Mouse (Mus musculus) embryonic facial prominence, embryonic 10.5 days (tissue): ENCODE measurements around the gene Pitpnm1. TPM values are rescaled to one million over a fixed set of nuclear protein-coding genes. Genes with fewer than 3 reads are reported as not detected.

Experiments
- DNase-seq: peaks from one replicate; pipeline ENCODE4 v3.0.0-alpha.2; 2017; ENCODE audit warnings: low spot score
- H3K27ac ChIP-seq: fragments of 300-500 bp; sonication (generic); replicated peaks from 2 replicates; pipeline ENCODE4 v1.5.1; 2016; ENCODE audit warnings: mild to moderate bottlenecking
- H3K27me3 ChIP-seq: fragments of 300-500 bp; sonication (generic); replicated peaks from 2 replicates; pipeline ENCODE4 v1.6.1; 2016; ENCODE audit warnings: low read depth, mild to moderate bottlenecking; ENCODE audit not compliant: poor library complexity, severe bottlenecking
- H3K36me3 ChIP-seq: fragments of 300-500 bp; sonication (generic); replicated peaks from 2 replicates; pipeline ENCODE4 v1.6.1; 2016; ENCODE audit warnings: mild to moderate bottlenecking, moderate library complexity
- H3K4me1 ChIP-seq: fragments of 300-500 bp; sonication (generic); 2 replicates; pipeline ENCODE4 v1.6.1; 2016
- H3K4me3 ChIP-seq: fragments of 300-500 bp; sonication (generic); 2 replicates; pipeline ENCODE4 v1.5.1; 2016; ENCODE audit warnings: mild to moderate bottlenecking, moderate library complexity
- H3K9me3 ChIP-seq: fragments of 300-500 bp; sonication (generic); 2 replicates; pipeline ENCODE4 v1.6.1; 2016; ENCODE audit warnings: mild to moderate bottlenecking
- WGBS: fragments of 180-500 bp; shearing (Covaris S2); methylation state at CpG from one replicate; pipeline ENCODE4 v1.1.7; 2016; 5-methylcytosine and 5-hydroxymethylcytosine counted together
- polyA plus RNA-seq: library from polyadenylated mRNA; unstranded; fragments of >200 nt; fragmentation: Nextera tagmentation; extraction: Ambion mirVana; gene quantifications from 2 replicates; pipeline ENCODE4 v1.2.1, GENCODE M21; 2016

Pitpnm1 gene
- polyA plus RNA-seq, 1 experiment from 2014 or later = 11.0 TPM

GRCm38 (mm10) chr19:4072706-4073424 is 26.9 kb upstream of the Pitpnm1 start:
- Histone ChIP-seq H3K36me3 (no peaks in the 10 kb centered on the region), H3K9me3 (no peaks in the 10 kb centered on the region), H3K4me1 (peaks cover 6% of the 10 kb centered on the region; the same call in 1 of the 2 replicates), H3K4me3 (no peak overlapping the region), H3K27me3 (no peaks in the 10 kb centered on the region), H3K27ac (no peak overlapping the region)
- 84% methylated on average over 6 of the region's 6 CpGs for WGBS
- DNase-seq = no peak

DNA sequence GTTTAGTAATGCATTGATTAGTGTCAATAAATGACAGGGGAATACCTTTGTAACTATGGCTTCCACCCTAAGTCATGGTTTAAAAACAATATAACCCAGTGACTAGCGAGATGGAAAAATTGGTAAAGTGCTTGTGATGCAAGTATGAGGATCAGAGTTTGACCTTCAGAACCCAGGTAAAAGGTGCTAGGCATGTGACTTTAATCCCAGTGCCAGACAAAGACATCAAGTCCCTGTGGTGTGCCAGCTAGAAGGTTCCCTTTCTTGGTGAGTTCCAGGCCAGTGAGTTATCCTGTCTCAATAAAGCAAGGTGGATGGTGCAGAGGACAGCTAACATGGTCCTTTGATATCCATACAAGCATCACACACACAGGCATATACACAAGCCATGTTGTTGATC is 24.3 kb upstream of the Pitpnm1 start:
- H3K4me3 ChIP-seq = no peak overlapping the region

GRCm38 (mm10) chr19:4079594-4079993 is 20.2 kb upstream of the Pitpnm1 start:
- H3K4me3 ChIP-seq = no peak overlapping the region
- WGBS = 87% methylated on average over 1 of the region's 1 CpGs
- peaks cover 16% of the 10 kb centered on the region for H3K27me3 ChIP-seq
- no peaks in the 10 kb centered on the region for H3K9me3 ChIP-seq
- no peaks in the 10 kb centered on the region for H3K36me3 ChIP-seq
- DNase-seq = no peak
- H3K4me1 ChIP-seq = peaks cover 6% of the 10 kb centered on the region
- no peak overlapping the region for H3K27ac ChIP-seq

More for the DNA sequence above, 24.3 kb upstream of the Pitpnm1 start:
- Histone ChIP-seq H3K36me3 (no peaks in the 10 kb centered on the region), H3K4me1 (peaks cover 3% of the 10 kb centered on the region; the same call in 1 of the 2 replicates), H3K9me3 (no peaks in the 10 kb centered on the region), H3K27ac (no peak overlapping the region), H3K27me3 (no peaks in the 10 kb centered on the region)
- DNase-seq = no peak
- 81% methylated on average over 1 of the region's 1 CpGs for WGBS

- H3K9me3 ChIP-seq = no peaks in the 10 kb centered on the region
- WGBS = 67% methylated on average over 8 of the region's 8 CpGs
- H3K27ac ChIP-seq = no peak overlapping the region
These were observed 19.2 kb upstream of the Pitpnm1 start for GRCm38 (mm10) chr19:4080511-4081009.

DNA sequence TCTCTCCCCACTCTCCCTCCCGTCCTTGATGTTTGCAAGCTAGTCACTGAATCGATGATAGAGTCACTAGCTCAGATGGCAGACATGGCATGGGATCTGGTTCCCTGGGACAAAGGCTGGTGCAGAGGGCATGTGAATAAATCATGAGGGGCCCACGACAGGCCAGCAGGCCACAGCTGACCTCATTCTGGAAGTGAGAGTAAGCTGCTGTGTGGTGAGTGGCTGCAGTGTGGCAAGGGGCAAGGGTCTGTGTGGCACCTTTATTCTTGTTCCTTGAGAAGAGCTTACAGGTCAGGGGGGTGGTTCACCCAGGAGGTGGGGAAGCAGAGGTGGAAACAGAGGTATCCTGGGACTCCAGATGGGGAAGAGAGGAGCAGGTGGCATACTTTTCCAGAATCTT is 18.4 kb upstream of the Pitpnm1 start, which contains the start of gene Cabp2:
Gene Cabp2 (plus strand): TSS at position 185 of the 400 bp plus-strand sequence.
- no peak within 1 kb of the TSS for H3K27ac ChIP-seq
- DNase-seq = no peak
- 73% methylated on average over 3 of the region's 3 CpGs for WGBS
- H3K27me3 ChIP-seq = peaks cover 16% of the 10 kb centered on the region
- no peaks in the 10 kb centered on the region for H3K36me3 ChIP-seq
- peaks cover 6% of the 10 kb centered on the region for H3K4me1 ChIP-seq
- H3K9me3 ChIP-seq = no peaks in the 10 kb centered on the region
- H3K4me3 ChIP-seq = no peak within 1 kb of the TSS

More at GRCm38 (mm10) chr19:4080511-4081009, 19.2 kb upstream of the Pitpnm1 start:
- Histone ChIP-seq H3K27me3 (peaks cover 16% of the 10 kb centered on the region), H3K36me3 (no peaks in the 10 kb centered on the region), H3K4me3 (no peak overlapping the region), H3K4me1 (peaks cover 6% of the 10 kb centered on the region)
- no peak for DNase-seq

- Histone ChIP-seq H3K27ac (no peak overlapping the region), H3K27me3 (peaks cover 16% of the 10 kb centered on the region), H3K36me3 (no peaks in the 10 kb centered on the region), H3K4me1 (peaks cover 6% of the 10 kb centered on the region), H3K4me3 (no peak overlapping the region), H3K9me3 (no peaks in the 10 kb centered on the region)
- DNase-seq = no peak
- WGBS = 83% methylated on average over 11 of the region's 11 CpGs
These were observed 17.4 kb upstream of the Pitpnm1 start for GRCm38 (mm10) chr19:4082219-4082965.

DNA sequence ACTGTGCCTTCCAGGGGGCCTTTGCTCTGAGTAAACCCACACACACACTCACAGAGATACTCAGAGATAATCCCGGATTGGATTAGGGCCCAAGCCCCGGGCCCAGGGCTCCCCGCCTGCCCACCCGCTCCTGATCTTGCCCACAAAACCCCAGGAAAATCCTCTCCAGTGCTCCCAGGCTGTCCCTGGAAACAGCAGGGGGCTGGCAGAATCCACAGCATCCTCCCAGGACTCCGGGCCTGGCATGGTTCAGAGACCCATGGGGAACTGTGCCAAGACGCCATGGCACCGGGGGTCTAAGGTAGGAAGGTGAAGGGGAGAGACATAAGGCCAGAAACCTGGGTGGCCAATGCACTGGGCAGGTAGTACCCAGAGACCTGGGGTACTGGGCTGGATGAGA is 16.5 kb upstream of the Pitpnm1 start:
- Histone ChIP-seq H3K4me1 (peaks cover 6% of the 10 kb centered on the region), H3K27ac (no peak overlapping the region), H3K9me3 (no peaks in the 10 kb centered on the region), H3K4me3 (no peak overlapping the region), H3K27me3 (peaks cover 16% of the 10 kb centered on the region), H3K36me3 (no peaks in the 10 kb centered on the region)
- DNase-seq = no peak
- WGBS = 76% methylated on average over 7 of the region's 7 CpGs

- Histone ChIP-seq H3K27me3 (peaks cover 16% of the 10 kb centered on the region), H3K36me3 (no peaks in the 10 kb centered on the region), H3K4me3 (no peak overlapping the region), H3K4me1 (peaks cover 6% of the 10 kb centered on the region), H3K9me3 (no peaks in the 10 kb centered on the region), H3K27ac (no peak overlapping the region)
- no peak for DNase-seq
- WGBS = 27% methylated on average over 8 of the region's 8 CpGs
These were observed 16.0 kb upstream of the Pitpnm1 start for GRCm38 (mm10) chr19:4083826-4084225.

- Histone ChIP-seq H3K4me3 (no peak overlapping the region), H3K9me3 (no peaks in the 10 kb centered on the region), H3K4me1 (peaks cover 6% of the 10 kb centered on the region), H3K36me3 (no peaks in the 10 kb centered on the region), H3K27me3 (peaks cover 16% of the 10 kb centered on the region), H3K27ac (no peak overlapping the region)
- no peak for DNase-seq
- WGBS = 90% methylated on average over 1 of the region's 1 CpGs
These were observed 14.8 kb upstream of the Pitpnm1 start for GRCm38 (mm10) chr19:4084984-4085383.

GRCm38 (mm10) chr19:4086156-4086555 is 13.6 kb upstream of the Pitpnm1 start:
- H3K27ac ChIP-seq = no peak overlapping the region
- H3K9me3 ChIP-seq = no peaks in the 10 kb centered on the region
- peaks cover 6% of the 10 kb centered on the region for H3K4me1 ChIP-seq
- H3K36me3 ChIP-seq = no peaks in the 10 kb centered on the region
- WGBS = 94% methylated on average over 15 of the region's 15 CpGs
- DNase-seq = no peak
- no peak overlapping the region for H3K4me3 ChIP-seq
- H3K27me3 ChIP-seq = peaks cover 16% of the 10 kb centered on the region

GRCm38 (mm10) chr19:4087090-4087489 is 12.7 kb upstream of the Pitpnm1 start:
- Histone ChIP-seq H3K4me1 (peaks cover 6% of the 10 kb centered on the region), H3K36me3 (no peaks in the 10 kb centered on the region), H3K27ac (no peak overlapping the region), H3K27me3 (peaks cover 16% of the 10 kb centered on the region), H3K9me3 (no peaks in the 10 kb centered on the region), H3K4me3 (no peak overlapping the region)
- WGBS = 92% methylated on average over 5 of the region's 5 CpGs
- DNase-seq = no peak

DNA sequence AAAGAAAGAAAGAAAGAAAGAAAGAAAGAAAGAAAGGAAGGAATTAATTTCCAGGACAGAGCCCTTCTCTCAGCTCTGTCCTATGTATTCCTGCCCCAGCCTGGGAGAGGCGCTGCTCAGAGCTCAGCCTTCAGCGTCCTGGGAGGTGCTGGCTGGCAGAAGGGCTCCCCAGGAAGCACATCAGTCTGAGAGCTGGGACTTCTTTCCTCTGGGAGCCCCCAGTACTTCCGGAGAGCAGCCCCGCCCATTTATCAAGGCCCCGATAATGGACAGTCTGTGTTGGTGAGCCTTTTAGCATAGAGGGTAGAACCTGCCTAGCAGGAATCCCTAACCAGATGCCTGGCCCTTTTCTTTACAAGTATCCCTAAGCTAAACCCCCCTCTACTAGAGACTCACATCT is 11.7 kb upstream of the Pitpnm1 start:
- Histone ChIP-seq H3K27me3 (peaks cover 10% of the 10 kb centered on the region; the same call in 1 of the 2 replicates), H3K4me1 (peaks cover 6% of the 10 kb centered on the region), H3K36me3 (no peaks in the 10 kb centered on the region), H3K27ac (no peak overlapping the region), H3K4me3 (no peak overlapping the region), H3K9me3 (no peaks in the 10 kb centered on the region)
- 55% methylated on average over 5 of the region's 5 CpGs for WGBS
- DNase-seq = no peak
